Mouse (Mus musculus) heart, adult 18-20 months (tissue): ENCODE results near the gene Psmd3. TPM values are rescaled to one million over a fixed set of nuclear protein-coding genes. Genes with fewer than 3 reads are reported as not detected.
"Not testable (repeated sequence)": the region's sequence is repeated elsewhere in the genome, so short reads cannot be mapped to it uniquely, and the experiment has no call there.

Source experiments
- DNase-seq, 2 experiments: peaks; one replicate each; pipeline ENCODE4 v3.0.0; 2021 to 2022; ENCODE audit warnings: mixed read lengths in 1 of 2
- total RNA-seq, 2 experiments: library from RNA; stranded (reverse); gene quantifications; 2 replicates each; pipeline ENCODE4 v1.2.3; 2021

The Psmd3 gene
- total RNA-seq, 2 experiments from 2014 or later, result 99.2 to 107 TPM

- peak; percentile 75 to 82 for DNase-seq
Measured at GRCm38 (mm10) chr11:98717904-98718303, 35.5 kb downstream of the Psmd3 start.

- no peak for DNase-seq
Measured at GRCm38 (mm10) chr11:98720756-98721155, 38.4 kb downstream of the Psmd3 start.

- DNase-seq, result peak; percentile 89 to 93
Measured at GRCm38 (mm10) chr11:98721458-98722226, 39.3 kb downstream of the Psmd3 start.

GRCm38 (mm10) chr11:98723098-98723497 lies 40.7 kb downstream of the Psmd3 start:
- DNase-seq, result no peak

- DNase-seq, result no peak
Measured at GRCm38 (mm10) chr11:98725926-98726506, 43.7 kb downstream of the Psmd3 start.

- peak; percentile 93 to 95 for DNase-seq
Measured at GRCm38 (mm10) chr11:98729119-98729588, 46.8 kb downstream of the Psmd3 start, which contains the start of gene Med24. TSS of gene Med24 (minus strand) at chr11:98729435.

- no peak for DNase-seq
Measured at GRCm38 (mm10) chr11:98730727-98731126, 48.4 kb downstream of the Psmd3 start.

- DNase-seq, result no peak
Measured at GRCm38 (mm10) chr11:98731134-98731533, 48.8 kb downstream of the Psmd3 start.

GRCm38 (mm10) chr11:98734020-98734419 lies 51.7 kb downstream of the Psmd3 start:
- DNase-seq, result no peak

GRCm38 (mm10) chr11:98735111-98735510 lies 52.8 kb downstream of the Psmd3 start:
- no peak for DNase-seq

GRCm38 (mm10) chr11:98736176-98736575 lies 53.8 kb downstream of the Psmd3 start:
- no peak for DNase-seq

GRCm38 (mm10) chr11:98737220-98737619 lies 54.9 kb downstream of the Psmd3 start:
- DNase-seq, result not testable (repeated sequence)

GRCm38 (mm10) chr11:98738428-98738911 lies 56.1 kb downstream of the Psmd3 start:
- DNase-seq, result peak in 1 of 2 experiments; percentile 59

- no peak for DNase-seq
Measured at GRCm38 (mm10) chr11:98738925-98739324, 56.6 kb downstream of the Psmd3 start.

GRCm38 (mm10) chr11:98740026-98740392 lies 57.7 kb downstream of the Psmd3 start:
- no peak for DNase-seq

- peak; percentile 87 to 90 for DNase-seq
Measured at GRCm38 (mm10) chr11:98740393-98741050, 58.2 kb downstream of the Psmd3 start, which contains the start of gene Thra. TSS of gene Thra (plus strand) at chr11:98740638.

- no peak for DNase-seq
Measured at GRCm38 (mm10) chr11:98741051-98741620, 58.8 kb downstream of the Psmd3 start.

- DNase-seq, result peak; percentile 81 to 91
Measured at GRCm38 (mm10) chr11:98741622-98742396, 59.5 kb downstream of the Psmd3 start.

GRCm38 (mm10) chr11:98742397-98743291 lies 60.3 kb downstream of the Psmd3 start:
- DNase-seq, result peak; percentile 69 to 72

- peak; percentile 77 to 79 for DNase-seq
Measured at GRCm38 (mm10) chr11:98743655-98744345, 61.4 kb downstream of the Psmd3 start.
